Mouse (Mus musculus) heart, adult 9 months (tissue): Measurements from ENCODE around the gene Arhgef10l.
"Not testable (repeated sequence)": the region's sequence is repeated elsewhere in the genome, so short reads cannot be mapped to it uniquely, and the experiment has no call there.

Experiments used
- DNase-seq, 2 experiments: peaks; one replicate each; pipeline ENCODE4 v3.0.0; 2022; ENCODE audit warnings: low spot score in 2 of 2

The Arhgef10l gene

DNA sequence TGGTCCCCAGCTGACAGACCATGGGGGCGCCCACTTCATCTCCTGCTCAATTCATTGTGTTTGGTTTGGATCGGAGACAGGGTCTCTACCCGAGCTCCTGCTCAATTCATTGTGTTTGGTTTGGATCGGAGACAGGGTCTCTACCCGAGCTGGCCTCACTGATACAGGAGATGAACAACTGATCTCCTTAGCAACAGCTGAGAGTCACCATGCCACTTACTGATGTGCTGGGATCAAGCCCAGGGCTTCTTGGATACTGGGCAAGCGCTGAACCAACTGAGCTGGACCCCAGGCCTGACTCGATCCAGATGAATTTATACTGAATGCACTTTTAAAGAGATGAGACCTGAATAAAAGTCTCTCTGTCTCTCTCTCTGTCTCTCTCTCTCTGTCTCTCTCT is 59.6 kb downstream of the Arhgef10l start:
- DNase-seq, result no peak

DNA sequence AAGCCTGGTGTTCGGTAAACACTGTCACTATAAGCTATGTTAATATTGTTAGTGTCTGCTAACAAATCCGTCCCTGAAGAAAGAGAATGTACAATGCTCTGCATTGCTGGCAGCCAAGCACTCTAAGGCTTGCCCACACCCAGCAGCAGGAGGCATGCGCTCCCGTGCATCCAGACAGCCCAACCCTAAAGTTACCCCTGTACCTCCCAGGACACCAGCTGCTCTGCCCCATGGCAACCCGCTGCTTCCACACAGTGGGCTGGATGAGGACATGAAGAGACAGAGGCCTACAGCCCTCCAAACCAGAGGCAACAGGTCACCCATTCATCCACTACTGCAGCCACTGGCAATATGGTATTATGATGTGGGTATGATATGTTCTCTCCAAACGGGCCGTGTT is 60.0 kb downstream of the Arhgef10l start:
- no peak for DNase-seq

DNA sequence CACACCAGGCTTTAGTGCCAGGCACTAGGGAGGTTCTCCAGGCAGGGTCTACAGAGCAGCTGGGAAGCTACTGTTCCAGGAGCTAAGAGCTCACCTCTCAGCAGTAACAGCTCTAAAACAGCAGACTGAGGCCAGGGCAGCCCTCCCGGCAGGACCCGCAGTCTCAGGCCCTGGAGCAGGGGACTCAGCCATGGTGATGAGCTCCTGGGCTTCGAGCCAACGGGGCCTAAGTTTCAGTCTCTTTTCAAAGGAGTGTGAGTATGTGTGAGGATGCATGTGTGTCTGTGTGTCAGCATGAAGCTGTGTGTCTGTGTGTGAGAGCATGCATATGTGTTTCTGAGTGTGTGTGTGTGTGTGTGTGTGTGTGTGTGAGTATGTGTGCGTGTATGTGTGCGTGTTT is 60.6 kb downstream of the Arhgef10l start:
- DNase-seq, result no peak

DNA sequence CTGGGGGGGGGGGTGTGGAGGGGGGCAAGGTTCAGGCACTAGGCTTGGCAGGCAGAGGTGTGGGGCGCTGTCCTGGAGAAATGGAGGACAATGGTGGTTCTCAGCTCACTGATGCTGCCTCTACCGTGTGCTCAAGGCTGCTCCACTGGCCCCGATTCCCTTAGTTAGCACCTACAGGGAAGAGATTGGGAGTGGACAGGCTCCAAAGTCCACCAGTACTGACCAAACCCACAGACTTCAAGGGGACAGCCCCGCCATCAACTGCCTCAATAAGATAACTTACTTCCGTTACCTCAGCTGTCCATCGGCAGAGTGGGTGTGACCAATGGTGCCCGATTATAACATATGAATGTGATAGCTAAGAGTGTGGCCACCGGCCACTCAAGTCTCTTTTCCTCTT is 61.3 kb downstream of the Arhgef10l start:
- no peak for DNase-seq

DNA sequence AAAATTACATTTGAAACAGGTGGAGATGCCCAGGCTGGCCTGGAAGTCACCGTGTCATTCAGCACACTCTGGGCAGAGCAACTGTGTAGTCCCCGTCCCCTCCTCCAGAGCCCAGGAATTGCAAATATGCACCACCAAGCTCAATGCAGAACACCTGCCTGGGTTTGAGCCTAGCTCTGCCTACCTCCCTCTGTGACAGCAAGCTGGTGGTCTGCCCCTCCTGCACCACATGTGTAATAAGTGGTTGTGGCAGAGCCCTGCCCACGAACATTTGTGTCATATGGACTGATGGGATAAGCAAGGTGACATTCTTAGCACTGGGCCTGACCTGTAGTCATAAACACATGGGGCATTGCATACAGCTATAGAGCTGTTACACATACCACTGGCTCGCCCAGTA is 63.8 kb downstream of the Arhgef10l start:
- no peak for DNase-seq

DNA sequence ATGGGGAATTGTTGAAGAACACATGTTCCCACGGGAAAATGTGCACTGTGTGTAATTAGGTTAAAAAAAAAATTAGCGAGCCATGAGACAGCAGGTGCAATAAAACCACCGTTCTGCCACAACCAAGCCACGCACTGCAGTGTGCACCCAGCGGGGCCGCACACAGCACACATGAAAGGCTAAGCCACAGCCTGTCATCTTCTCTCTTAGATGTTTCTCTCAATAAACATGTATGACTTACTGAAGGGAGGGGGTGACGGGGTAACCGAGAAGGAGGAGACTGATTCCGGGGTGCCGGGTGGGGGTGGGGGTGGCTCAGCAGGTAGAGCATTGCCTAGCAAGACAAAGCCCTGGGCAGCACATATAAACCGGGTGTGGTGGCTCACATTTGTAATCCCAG is 64.7 kb downstream of the Arhgef10l start:
- no peak for DNase-seq

DNA sequence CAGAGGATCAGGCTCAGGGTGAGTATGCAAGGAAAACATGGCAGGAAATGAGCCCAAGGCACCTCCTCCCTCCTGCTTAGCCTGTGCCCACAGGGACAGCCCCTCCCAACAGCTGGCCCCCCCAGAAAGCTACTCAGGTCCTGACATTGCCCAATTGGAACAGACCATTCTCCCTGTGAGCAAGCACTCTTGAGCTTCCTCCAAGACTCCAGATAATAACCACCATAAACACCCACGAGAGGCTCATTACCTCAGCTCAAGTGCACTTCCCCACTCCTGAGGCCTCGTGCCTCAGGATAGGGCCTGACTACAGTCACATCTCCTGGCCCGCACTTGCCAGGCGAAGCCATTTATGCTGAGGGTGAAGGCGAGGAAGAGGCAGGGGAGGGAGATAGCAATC is 67.0 kb downstream of the Arhgef10l start:
- DNase-seq, result no peak

DNA sequence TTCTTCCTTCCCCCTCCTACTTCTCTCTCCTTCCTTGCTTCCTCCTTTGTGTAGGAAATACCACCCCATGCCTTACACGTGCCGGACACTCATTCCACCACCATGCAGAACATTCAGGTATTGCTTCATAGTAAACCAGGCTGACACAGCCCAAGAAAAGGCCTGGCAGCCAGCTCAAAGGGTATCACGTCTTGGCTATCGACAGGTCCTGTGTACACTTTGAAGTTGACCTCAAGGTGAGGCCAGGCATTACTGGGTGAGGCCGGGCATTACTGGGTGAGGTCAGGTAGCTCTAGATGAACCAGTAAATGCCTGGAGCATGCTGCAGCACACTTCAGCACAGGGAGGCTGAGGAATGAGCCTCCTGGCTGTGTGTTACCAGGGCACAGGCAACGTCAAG is 67.9 kb downstream of the Arhgef10l start:
- no peak for DNase-seq

DNA sequence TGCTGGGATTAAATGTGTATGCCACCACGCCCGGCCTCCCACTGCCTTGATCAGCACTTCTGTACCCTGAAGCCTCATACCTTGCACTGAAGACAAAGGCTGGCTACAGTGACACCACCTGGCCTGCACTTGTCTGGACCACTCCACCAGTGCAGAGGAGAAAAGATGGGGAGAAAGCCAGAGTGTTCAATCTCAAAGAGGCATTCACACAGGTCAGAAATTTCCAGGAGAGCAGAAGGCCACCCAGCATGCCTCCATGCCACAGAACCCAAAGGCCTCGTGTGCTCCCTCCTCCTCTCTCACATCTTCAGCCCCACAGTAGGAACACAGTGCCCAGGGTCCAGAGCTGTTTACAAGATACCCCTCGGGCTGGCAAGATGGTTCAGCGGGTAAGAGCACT is 68.4 kb downstream of the Arhgef10l start:
- no peak for DNase-seq

DNA sequence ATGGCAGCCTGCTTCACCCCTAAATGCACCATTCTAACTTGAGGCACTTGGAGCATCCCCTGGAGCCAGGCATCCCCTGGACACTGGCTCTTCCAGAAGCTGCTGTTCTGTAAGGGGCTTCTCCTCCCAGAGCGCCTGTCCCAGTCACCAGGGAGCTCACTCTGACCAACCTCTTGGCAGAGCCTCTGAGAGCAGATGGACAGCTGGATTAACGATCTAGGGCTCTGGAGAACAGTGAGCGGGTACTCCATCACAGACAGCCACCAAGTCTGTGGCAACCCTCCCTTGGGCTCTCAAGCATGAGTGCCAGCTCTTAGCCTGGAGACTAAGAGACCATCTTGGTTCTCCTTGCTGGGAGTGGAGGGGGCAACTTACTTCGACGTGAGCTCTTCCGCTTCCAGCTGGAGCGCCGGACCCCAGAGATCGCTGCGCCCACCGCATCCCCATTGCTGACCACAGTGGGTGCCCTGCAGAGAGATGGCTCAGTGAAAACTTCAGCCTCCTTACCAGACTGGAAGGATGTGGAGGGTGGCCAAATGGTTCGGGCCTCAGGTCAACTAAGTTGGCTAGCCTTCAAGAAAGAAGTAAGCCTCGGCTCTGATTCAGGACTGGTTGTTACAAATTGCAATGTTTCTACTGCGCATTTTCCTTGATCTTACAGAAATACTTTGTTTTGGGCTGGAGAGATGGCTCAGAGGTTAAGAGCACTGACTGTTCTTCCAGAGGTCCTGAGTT is 71.9 kb downstream of the Arhgef10l start:
- no peak for DNase-seq

DNA sequence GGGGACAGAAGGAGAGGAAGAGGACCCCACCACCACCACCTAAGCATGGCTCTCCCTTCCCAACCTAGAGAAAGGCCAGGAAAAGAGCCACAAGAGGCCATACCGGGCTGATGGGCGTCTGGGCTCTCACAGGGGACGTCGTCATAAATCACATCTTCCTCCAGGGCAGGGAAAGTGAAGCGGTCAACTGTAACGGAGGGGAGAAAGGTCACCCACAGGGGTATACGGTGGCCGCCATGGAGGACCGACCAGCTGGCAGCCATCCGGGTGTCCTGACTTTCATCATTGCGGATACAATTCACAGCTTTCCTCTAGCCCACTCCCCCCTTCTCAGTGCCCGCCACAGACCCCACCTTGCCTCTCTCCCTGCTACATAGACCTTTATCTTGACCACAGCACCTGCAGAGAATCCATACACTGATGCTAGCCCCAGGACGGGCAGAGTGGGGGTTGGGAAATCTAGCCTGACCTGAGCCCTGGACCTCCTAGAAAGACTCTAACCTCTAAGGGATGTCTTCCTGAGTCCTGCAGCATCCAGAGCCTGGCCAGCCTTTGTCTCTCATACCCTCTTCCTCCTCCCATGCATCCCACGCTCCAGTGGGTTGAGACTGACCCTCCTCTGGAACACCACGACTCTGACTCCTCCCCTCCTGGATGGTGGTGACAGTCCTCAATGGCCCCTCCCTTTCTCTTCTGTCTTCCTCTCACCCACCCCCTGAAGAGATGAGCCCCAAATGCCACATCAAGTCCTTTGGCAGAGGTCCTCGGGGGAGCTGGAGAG is 72.6 kb downstream of the Arhgef10l start:
- no peak for DNase-seq

DNA sequence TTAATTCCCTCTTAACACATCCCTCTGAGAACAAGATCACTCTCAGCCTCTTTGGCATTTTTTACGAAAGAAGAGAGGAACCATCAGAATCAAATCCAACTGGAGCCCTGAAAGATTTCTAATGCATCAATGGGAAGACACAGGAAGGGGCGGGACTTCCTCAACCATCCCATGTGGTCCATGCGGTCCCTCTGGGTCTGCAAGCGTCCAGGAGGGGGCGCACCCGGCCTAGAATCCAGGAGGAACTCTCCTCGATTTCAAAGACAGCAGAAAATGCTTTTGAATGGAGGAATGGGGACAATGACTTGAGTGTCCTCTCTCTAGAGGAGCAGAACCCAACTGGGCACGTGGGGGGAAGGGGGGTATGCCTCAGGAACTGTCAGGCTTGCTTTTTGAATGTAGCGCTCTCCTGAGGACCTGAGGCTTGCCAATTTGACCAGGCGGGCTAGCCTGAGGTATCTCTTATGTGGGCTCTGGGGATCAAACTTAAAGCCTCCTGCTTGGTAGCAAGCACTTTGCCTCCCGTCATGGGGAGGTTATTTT is 73.5 kb downstream of the Arhgef10l start:
- peak; percentile 66 to 82 for DNase-seq

DNA sequence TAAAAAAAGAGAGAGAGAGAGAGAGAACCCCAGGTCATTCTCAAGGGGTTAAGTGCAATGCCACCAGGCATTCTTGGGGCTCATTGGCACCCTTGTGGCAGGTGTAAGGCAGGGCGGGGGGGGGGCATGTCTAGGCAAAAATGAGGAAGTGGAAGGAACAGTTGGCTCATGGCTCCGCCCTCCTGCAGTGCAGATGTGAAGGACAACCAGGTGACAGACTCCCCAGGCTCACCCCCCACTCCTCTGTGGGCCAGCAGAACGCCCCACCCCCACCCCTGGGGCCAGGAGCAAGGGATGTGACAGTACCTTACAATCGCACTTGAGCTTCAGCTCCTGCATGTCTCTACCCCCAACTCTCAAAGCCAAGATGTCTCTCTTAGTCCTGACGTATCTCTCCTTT is 79.3 kb downstream of the Arhgef10l start:
- DNase-seq, result no peak

DNA sequence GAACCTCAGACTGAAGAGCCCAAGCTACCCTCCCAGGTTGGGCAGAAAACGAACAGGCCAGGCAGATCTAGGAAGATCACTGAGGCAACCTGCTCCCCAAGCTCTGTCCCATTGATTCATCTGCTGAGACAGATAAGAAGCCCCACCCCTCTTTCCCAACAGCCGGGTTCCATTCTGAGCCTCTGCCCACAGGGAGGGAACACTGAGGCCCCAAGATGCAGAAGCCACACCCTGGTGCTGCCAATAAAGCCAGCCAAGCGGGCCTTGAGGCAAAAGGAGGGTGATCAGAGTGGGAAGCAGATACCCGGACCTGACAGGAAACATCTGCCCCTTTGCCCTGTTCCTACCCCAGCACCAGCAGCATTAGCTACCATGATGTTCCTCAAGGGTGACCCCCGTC is 81.6 kb downstream of the Arhgef10l start:
- DNase-seq, result no peak

DNA sequence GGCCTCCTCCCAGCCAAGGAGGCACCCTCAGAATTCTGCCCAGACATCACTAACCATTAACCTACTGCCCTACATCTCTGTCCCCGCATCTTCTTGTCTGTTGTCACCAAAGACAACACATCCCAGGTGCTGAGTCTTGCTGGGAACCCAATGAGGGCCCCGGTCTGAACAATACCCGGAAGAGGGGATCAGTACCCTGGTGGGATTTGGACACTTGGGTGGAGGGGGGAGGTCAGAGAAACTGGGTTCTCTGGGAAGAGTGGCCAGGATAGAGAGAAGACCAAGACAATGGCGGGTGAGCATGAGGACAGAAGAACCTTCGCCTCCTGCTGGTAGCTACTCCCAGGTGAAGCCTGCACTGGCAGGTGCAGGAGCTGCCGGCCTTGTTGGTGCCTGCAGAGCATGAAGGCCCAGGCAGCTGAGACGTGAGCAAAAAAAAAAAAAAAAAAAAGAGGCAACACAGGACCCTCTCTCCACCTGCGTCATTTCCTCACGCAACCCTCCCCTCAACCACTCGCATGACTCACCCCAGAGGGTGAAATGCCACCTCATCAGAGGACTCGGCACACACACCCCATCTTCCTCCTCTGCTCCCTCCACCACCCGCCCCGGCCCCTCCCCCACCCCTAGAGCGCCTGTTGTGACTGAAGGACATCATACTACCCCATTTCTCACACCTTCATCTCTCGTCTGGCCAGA is 83.3 kb downstream of the Arhgef10l start:
- no peak for DNase-seq

DNA sequence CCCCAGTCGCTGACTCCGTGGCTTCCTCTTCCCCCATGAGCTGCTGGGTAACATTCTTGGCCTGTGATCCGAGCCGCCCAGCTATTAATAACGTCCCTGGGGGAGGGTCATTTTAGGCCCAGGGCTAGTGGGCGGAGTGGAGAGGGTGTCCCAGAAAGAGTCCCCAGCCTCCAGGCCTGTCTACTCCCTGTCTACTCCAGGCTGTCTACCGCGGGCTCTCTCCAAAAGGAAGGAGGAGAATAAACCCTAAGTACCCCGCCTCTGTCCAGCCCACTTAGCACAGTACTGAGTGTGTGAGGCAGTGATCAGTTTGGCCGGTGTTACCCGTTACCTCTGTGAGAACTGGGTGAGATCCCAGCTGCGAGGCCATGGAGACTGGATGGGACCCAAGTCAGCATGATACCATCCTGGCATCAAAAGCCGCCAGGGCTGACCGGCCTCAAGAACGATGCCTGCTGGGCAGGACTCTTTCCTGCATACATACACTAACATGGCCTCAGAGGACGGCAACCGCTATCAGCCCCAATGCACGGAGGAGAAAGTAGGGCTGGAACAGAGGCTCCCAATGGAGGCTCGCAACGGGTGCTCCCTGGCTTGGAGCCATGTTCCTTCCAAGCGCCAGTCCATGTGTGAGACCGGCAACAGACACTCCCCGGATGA is 84.0 kb downstream of the Arhgef10l start:
- peak; percentile 85 to 87 for DNase-seq

DNA sequence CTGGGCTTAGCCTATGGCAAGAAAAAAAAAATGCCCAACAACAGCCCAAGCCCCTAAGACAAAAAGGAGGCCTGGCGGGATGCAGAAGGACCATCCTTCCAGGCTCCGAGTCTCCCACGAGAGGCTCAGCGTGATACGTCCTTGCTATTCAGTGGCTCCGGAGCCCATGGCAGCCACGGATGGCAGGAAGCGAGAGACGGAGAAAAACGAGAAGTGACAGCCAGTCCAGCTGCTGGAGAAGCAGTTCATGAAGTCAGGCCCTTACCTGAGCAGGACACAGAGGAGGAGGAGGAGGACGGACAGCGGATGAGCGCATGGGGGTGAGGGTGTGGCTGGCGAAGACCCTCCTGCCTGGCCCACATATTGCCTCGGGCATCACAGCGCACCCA is 84.5 kb downstream of the Arhgef10l start:
- no peak for DNase-seq

DNA sequence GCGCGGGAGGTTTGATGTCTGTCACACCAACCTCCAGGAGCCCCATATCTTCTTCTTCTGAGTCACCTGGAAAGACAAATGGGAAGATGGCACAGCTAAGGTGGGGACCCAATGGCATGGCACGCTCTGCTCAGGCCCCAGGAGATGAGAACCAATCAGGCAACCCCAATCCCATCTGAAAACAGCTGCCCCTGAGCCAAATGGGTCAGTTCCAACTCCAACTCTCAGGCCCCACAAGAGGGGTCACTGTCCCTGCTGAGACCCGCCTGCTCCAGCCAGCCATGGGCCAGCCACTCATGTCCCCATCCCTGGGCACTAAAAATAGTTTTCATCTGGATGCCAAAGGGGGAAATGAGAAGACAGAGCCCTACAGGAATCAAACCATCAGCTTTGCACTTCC is 84.9 kb downstream of the Arhgef10l start:
- peak; percentile 38 to 46 for DNase-seq

DNA sequence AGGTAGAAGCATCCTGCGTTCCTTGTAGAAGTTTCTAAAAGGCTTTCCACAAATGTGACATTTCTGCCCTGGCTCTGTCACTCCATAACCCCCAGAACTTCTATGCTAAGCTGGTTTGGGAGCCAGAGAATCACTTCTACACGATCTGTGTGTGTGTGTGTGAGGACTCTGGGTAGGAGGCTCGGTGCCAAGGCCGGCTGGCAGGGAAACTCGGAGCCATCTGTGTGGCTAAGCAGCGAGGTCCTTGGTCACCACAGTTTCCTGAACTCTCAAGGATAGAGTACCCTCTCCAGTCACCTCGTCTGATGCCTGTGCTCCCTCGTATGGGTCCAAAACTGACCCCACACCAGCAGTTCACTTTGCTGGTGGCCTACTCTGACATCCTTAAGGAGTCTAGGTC is 86.2 kb downstream of the Arhgef10l start:
- DNase-seq, result no peak

DNA sequence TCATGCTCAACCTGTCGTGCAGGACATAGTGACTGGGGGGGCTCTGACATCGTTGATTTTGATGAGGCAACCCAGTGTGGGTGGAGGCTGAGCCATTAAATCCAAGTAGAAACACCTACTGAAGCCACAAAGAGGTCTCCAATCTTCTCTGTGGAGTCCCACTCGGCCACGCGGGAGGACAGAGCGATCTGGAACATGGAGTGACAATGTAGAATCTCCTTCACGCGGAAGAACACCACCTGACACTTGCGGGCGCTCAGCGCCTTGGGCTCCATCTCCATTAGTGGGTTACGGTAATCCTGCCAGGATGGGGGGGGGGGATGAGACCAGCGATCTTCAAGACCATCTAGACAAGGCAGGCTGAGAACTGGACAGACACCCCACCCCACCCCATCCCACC is 86.7 kb downstream of the Arhgef10l start:
- no peak for DNase-seq

DNA sequence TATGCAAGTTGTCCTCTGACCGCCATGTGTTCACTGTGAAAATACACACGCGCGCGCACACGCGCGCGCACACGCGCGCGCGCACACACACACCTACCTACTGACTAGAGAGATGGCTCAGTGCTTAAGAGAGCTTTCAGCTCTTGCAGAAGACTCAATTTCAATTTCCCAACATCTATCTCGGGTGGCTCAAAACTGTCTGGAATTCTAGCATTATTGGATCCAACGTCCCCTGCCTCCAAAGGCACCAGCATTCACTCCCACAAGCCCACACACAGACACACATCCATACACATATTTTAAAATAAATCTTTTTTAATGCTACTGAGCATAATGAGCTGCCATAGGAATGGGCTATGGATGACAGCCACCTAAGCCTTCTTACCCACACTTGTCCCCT is 89.2 kb downstream of the Arhgef10l start:
- DNase-seq, result no peak

DNA sequence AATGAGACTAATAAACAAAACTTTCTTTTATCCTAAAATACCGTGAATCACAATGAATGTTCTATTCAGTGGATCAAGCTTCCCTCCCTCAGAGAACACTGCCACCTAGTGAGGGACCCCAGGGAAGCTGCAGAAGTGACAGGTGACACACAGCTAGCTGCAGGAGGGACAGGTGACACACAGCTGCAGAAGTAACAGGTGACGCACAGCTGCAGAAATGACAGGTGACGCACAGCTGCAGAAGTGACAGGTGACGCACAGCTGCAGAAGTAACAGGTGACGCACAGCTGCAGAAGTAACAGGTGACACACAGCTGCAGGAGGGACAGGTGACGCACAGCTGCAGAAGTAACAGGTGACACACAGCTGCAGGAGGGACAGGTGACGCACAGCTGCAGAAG is 90.9 kb downstream of the Arhgef10l start:
- not testable (repeated sequence) for DNase-seq
